Mouse (Mus musculus) right cerebral cortex, postnatal 36 days (tissue): Measurements from ENCODE around the gene Gm13090.

ENCODE experiments used
- DNase-seq, 2 experiments: peaks; one replicate each; pipeline ENCODE4 v3.0.0; 2022; ENCODE audit warnings: low spot score in 2 of 2, mixed read lengths in 1 of 2

Gm13090 gene

GRCm38 (mm10) chr4:151137701-151138100 is 48.3 kb downstream of the Gm13090 start:
- no peak for DNase-seq

- DNase-seq: no peak
Observed at GRCm38 (mm10) chr4:151138135-151138534, 48.8 kb downstream of the Gm13090 start.

DNA sequence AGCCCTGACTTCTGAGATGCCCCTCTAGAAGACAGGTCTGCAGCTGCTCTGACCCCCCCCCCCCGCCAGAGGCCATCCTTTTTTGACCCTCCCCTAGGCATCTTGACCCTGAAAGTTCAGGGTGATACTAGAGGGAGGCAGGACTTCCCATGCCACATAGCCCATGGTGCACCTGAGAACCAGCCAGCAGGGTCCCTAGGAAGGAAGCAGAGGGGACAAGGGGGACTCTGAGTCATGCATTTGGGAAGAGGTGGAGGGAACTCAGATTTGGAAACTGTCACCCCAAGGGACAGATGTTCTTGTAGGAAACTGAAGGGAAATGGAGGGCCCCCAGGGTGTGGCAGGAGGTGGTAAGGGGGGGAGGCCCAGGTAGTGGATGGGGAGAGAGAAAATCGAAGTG is 49.2 kb downstream of the Gm13090 start:
- no peak for DNase-seq

DNA sequence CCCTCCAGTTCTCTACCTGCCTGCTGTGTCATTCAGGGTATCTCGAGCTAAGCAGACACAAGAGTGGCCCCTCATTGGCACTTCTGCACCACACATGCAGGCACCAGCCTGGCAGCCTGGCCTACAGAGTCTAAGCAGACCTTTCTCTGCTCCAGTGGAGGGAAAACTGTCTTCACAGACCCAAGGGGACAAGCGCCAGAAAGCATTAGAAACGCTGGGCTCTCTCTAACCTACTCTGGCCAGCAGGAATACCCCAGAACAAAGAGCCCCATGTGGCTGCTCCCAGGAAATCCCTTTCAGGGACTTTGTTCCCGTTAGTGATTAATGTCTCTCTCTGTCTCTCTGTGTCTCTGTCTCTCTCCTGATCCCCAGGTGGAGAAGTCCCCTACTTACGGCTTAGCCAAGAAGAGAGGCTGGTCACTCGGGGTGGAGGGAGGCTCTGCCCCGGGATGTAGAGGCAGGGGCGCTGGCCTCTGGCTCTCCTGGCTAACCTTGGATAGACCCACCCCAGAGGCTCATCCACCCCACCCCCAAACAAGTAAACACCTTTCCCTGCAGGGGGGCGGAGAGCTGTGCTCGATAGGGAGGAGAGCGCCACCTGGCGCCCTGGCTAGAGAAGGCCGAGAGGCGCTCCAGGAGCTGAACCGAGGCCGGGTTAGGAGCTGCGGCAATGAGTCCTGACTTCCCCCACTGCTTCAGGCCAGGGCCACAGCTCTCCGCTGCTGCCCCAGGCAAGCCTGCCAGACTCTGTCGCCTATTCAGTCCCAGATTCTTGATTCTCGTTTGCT is 49.9 kb downstream of the Gm13090 start:
- peak; percentile 81 to 84 for DNase-seq

DNA sequence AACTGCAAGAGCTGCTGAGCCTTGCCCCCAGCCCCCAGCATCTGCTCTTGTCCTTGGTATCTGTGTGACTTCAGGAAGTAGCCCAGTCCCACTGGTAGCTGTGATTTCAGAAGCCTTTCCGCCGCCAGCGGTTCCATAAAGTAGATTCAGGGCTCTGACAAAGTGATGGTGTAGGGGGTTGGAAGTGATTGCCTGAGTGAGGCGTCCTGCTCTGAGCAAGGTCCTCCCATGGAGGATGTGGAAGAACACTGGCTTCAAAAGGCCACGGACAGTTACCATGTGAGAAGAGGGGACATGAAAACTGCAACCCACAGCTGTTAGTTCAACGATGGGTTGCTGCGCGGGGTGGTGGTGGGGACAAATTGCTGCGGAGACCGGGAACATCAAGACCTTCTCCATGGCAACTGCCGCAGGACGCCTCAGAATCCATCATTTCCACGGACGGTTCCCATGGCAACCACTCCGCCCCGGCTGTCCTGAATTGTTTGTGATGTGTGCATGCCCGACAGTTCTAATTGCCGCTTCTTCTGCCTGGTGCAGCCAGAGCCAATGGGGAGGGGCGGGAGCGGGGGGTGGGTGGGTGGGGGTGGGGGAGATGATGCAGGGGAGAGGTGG is 51.1 kb downstream of the Gm13090 start:
- peak; percentile 92 to 94 for DNase-seq
